Mouse (Mus musculus): Measurements from ENCODE around the gene Ccdc153. TPM values are rescaled to one million over a fixed set of nuclear protein-coding genes. Genes with fewer than 3 reads are reported as not detected.

Ccdc153 gene
- polyA plus RNA-seq, 1 experiment from 2014 or later: 7.3 TPM

DNA sequence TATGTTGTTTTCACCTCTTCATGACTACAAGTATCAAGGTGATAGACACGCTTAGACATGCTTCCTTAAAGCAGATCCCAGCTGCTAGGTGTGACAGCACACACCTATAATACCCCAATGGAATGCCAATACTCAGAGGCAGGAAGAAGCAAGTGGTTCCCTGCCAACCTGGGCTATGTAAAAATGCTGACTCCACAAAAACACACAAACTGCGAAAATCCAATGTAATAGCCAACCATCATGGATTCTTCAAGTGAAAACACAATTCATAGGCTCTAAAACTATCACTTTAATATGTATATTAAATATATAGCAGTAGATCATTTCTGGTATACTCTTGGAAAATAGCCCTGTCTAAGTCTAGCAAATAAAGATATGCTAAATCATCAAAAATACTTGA, 32.6 kb upstream of the Ccdc153 start:
- Histone ChIP-seq H3K4me2 (ENCODE audit: low read depth, low read length) (no peak overlapping the region), H3K27me3 (ENCODE audit: control insufficient read depth, insufficient read depth, low read depth, low read length) (no peaks in the 10 kb centered on the region), H3K4me3 (ENCODE audit: low read length) (no peak overlapping the region), H3K9me3 (ENCODE audit: control insufficient read depth, low read length) (no peaks in the 10 kb centered on the region), H3K9ac (ENCODE audit: low read length) (no peak overlapping the region), H3K27ac (ENCODE audit: low read length) (no peak overlapping the region), H3K36me3 (ENCODE audit: control insufficient read depth, insufficient read depth, low read length) (peaks cover 3% of the 10 kb centered on the region; the same call in 1 of the 2 replicates), H3K4me1 (replicated peaks; ENCODE audit: control insufficient read depth, insufficient read depth, low read length) (no peaks in the 10 kb centered on the region)
- ATAC-seq (ENCODE audit: low read depth): no peak
- WGBS: 93% methylated on average over 2 of the region's 2 CpGs

DNA sequence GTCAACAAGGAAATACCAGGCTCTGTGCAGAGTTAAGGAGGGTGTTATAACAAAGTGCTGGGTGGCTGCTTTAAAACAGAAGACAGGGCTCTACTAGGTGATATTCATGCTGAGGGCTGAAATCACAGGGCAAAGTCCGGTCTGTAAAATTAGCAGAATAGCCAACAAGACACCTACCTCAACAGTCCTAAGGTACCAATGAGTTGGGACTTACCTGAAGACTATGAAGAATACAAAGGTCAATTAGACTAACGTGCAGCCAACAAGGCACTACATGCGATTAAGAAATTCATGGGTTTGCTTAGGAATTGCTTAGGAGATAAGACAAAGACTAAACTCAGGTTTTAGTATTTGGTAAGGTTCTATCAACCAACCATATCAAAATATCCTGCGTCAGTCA, 31.1 kb upstream of the Ccdc153 start:
- H3K27me3 ChIP-seq (ENCODE audit: control insufficient read depth, insufficient read depth, low read depth, low read length): no peaks in the 10 kb centered on the region
- no peak overlapping the region for H3K4me2 ChIP-seq (ENCODE audit: low read depth, low read length)
- no peaks in the 10 kb centered on the region for H3K9me3 ChIP-seq (ENCODE audit: control insufficient read depth, low read length)
- no peak for ATAC-seq (ENCODE audit: low read depth)
- H3K27ac ChIP-seq (ENCODE audit: low read length): no peak overlapping the region
- H3K9ac ChIP-seq (ENCODE audit: low read length): no peak overlapping the region
- 95% methylated on average over 4 of the region's 4 CpGs for WGBS
- H3K36me3 ChIP-seq (ENCODE audit: control insufficient read depth, insufficient read depth, low read length): peaks cover 3% of the 10 kb centered on the region; the same call in 1 of the 2 replicates
- H3K4me1 ChIP-seq (replicated peaks; ENCODE audit: control insufficient read depth, insufficient read depth, low read length): no peaks in the 10 kb centered on the region
- H3K4me3 ChIP-seq (ENCODE audit: low read length): no peak overlapping the region

DNA sequence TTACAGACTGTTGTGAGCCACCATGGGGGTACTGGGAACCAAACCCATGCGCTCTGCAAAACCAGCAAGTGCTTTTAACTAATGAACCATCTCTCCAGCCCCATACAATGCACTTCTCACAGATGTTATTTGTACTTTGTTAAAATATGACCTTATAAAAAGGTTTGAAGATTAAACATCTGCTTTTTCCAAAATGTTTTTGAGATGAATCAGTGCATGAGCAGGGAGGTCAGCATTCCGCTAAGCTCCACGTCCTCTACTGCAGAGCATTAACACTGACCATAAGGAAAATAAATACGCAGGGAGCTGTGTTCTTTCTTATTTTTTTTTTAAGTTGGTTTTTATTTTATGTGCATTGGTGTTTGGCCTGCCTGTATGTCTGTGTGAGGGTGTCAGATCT, 28.1 kb upstream of the Ccdc153 start:
- ATAC-seq (ENCODE audit: low read depth): no peak
- H3K9me3 ChIP-seq (ENCODE audit: control insufficient read depth, low read length): no peaks in the 10 kb centered on the region
- peaks cover 3% of the 10 kb centered on the region; the same call in 1 of the 2 replicates for H3K36me3 ChIP-seq (ENCODE audit: control insufficient read depth, insufficient read depth, low read length)
- H3K4me2 ChIP-seq (ENCODE audit: low read depth, low read length): no peak overlapping the region
- H3K9ac ChIP-seq (ENCODE audit: low read length): no peak overlapping the region
- 92% methylated on average over 4 of the region's 4 CpGs for WGBS
- no peak overlapping the region for H3K27ac ChIP-seq (ENCODE audit: low read length)
- no peaks in the 10 kb centered on the region for H3K4me1 ChIP-seq (replicated peaks; ENCODE audit: control insufficient read depth, insufficient read depth, low read length)
- no peaks in the 10 kb centered on the region for H3K27me3 ChIP-seq (ENCODE audit: control insufficient read depth, insufficient read depth, low read depth, low read length)
- no peak overlapping the region for H3K4me3 ChIP-seq (ENCODE audit: low read length)

DNA sequence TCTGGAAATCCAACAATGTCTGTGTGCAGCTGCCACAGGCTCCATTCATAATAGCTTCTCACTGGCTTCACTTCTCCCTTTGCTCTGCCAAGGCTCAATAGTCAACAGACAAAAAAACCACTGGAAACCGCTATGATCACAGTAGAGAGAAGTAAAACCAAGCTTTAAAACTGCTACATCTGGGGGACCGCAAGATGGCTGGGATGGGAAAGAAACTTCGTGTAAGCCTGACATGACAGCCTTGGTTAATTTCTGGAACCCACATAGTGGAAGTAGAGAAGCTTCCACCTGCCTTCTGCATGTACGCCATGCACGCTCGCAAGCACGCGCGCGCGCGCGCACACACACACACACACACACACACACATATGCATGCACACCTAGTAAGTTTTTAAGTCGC, 26.9 kb upstream of the Ccdc153 start:
- no peaks in the 10 kb centered on the region for H3K27me3 ChIP-seq (ENCODE audit: control insufficient read depth, insufficient read depth, low read depth, low read length)
- ATAC-seq (ENCODE audit: low read depth): no peak
- H3K9me3 ChIP-seq (ENCODE audit: control insufficient read depth, low read length): no peaks in the 10 kb centered on the region
- peaks cover 3% of the 10 kb centered on the region; the same call in 1 of the 2 replicates for H3K36me3 ChIP-seq (ENCODE audit: control insufficient read depth, insufficient read depth, low read length)
- H3K27ac ChIP-seq (ENCODE audit: low read length): no peak overlapping the region
- H3K4me3 ChIP-seq (ENCODE audit: low read length): no peak overlapping the region
- WGBS: 93% methylated on average over 14 of the region's 14 CpGs
- no peak overlapping the region for H3K4me2 ChIP-seq (ENCODE audit: low read depth, low read length)
- no peak overlapping the region for H3K9ac ChIP-seq (ENCODE audit: low read length)
- H3K4me1 ChIP-seq (replicated peaks; ENCODE audit: control insufficient read depth, insufficient read depth, low read length): no peaks in the 10 kb centered on the region

DNA sequence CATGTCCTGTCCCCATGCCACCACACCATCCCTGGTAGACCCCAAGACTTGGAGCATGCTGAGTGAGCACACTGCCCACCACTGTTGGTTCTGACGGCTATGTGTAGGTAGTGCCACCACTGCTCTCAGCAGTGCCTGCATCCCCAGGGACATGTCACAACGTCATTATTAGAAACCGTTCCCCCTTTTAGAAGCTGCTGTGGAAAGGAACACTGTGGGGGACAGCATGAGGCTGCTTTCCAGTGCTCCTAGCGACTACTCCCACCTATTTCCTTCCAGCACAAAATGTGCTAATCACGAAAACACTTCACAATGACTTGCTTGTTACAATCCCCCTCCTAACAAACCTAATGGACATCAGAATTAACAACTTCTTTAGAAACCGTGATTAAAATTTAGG, 14.5 kb upstream of the Ccdc153 start:
- Histone ChIP-seq H3K36me3 (ENCODE audit: control insufficient read depth, insufficient read depth, low read length) (0 out of 2 replicates have a peak, but pooled peaks cover 4% of the 10 kb centered on the region), H3K4me2 (ENCODE audit: low read depth, low read length) (no peak overlapping the region), H3K9me3 (ENCODE audit: control insufficient read depth, low read length) (no peaks in the 10 kb centered on the region), H3K27me3 (ENCODE audit: control insufficient read depth, insufficient read depth, low read depth, low read length) (no peaks in the 10 kb centered on the region), H3K4me1 (replicated peaks; ENCODE audit: control insufficient read depth, insufficient read depth, low read length) (peaks cover 3% of the 10 kb centered on the region), H3K4me3 (ENCODE audit: low read length) (no peak overlapping the region), H3K27ac (ENCODE audit: low read length) (no peak overlapping the region), H3K9ac (ENCODE audit: low read length) (no peak overlapping the region)
- 71% methylated on average over 6 of the region's 6 CpGs for WGBS
- no peak for ATAC-seq (ENCODE audit: low read depth)

DNA sequence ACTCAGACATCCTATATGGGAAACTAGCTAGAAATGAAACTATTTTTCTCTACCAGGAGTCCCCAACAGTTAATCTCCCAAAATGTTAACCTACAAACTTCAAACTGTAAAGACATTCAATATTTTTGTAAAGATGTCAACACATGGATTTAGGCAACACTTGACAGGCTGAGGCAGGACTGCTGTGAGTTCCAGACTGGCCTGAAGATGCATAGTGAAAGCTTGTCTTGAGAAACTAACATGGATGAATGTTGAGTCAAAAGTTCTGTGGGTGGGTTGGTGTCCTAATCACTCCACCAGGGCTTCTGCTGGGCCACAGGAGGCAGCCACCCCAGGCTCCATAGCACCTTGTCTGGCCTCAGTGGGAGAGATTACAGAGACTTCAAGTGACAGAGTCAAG, 8.9 kb upstream of the Ccdc153 start:
- Histone ChIP-seq H3K4me2 (ENCODE audit: low read depth, low read length) (peak overlapping the region; percentile 79; the same call in 1 of the 2 replicates), H3K9me3 (ENCODE audit: control insufficient read depth, low read length) (no peaks in the 10 kb centered on the region), H3K9ac (ENCODE audit: low read length) (no peak overlapping the region), H3K27me3 (ENCODE audit: control insufficient read depth, insufficient read depth, low read depth, low read length) (no peaks in the 10 kb centered on the region), H3K27ac (ENCODE audit: low read length) (no peak overlapping the region), H3K36me3 (ENCODE audit: control insufficient read depth, insufficient read depth, low read length) (0 out of 2 replicates have a peak, but pooled peaks cover 4% of the 10 kb centered on the region), H3K4me1 (replicated peaks; ENCODE audit: control insufficient read depth, insufficient read depth, low read length) (peaks cover 12% of the 10 kb centered on the region), H3K4me3 (ENCODE audit: low read length) (no peak overlapping the region)
- ATAC-seq (ENCODE audit: low read depth): no peak

DNA sequence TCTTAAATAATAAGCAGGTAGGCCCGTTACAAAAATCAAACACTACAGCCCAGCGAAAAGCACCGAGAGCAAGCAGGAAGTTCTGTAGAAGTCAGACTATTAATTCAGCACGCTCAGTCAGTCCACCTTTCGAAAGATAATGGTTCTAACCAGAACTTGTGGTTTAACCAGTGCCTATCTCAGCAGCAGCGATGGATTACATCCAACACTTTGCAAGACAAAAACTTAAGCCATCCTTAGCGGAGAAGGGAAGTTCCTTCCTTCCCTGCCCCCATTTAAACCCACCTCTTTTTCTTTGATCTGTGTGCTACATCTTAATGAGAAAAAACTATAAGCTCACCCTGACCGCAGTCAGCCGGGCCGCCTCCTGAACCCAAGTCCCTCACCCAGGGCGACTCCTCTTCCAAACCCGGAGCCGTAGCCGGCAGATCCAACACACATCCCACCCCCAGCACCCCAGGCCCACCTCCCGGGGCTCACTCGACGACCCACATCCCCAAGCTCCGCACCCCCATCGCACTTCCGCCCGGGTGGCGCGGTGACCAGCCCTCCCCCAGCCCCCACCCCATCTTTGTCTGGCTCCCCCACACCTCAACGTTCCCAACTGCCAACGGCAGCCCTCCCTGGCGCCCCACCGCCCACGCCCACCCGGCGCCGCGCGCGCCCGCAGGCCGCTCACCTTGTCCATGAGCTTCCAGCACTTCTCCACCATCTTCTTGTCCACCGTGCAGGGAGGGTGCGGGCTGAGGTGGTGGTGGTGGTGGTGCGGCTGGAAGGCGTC, 7.3 kb upstream of the Ccdc153 start:
- ATAC-seq (ENCODE audit: low read depth): peak; percentile 66
- H3K9ac ChIP-seq (ENCODE audit: low read length): peak overlapping the region; percentile 93
- H3K9me3 ChIP-seq (ENCODE audit: control insufficient read depth, low read length): no peaks in the 10 kb centered on the region
- WGBS: under 1% methylated on average over 40 of the region's 40 CpGs
- H3K36me3 ChIP-seq (ENCODE audit: control insufficient read depth, insufficient read depth, low read length): 0 out of 2 replicates have a peak, but pooled peaks cover under 1% of the 10 kb centered on the region
- no peaks in the 10 kb centered on the region for H3K27me3 ChIP-seq (ENCODE audit: control insufficient read depth, insufficient read depth, low read depth, low read length)
- peak overlapping the region; percentile 79 for H3K4me2 ChIP-seq (ENCODE audit: low read depth, low read length)
- peak overlapping the region; percentile 92 for H3K4me3 ChIP-seq (ENCODE audit: low read length)
- peak overlapping the region; percentile 92 for H3K27ac ChIP-seq (ENCODE audit: low read length)
- peaks cover 12% of the 10 kb centered on the region for H3K4me1 ChIP-seq (replicated peaks; ENCODE audit: control insufficient read depth, insufficient read depth, low read length)

DNA sequence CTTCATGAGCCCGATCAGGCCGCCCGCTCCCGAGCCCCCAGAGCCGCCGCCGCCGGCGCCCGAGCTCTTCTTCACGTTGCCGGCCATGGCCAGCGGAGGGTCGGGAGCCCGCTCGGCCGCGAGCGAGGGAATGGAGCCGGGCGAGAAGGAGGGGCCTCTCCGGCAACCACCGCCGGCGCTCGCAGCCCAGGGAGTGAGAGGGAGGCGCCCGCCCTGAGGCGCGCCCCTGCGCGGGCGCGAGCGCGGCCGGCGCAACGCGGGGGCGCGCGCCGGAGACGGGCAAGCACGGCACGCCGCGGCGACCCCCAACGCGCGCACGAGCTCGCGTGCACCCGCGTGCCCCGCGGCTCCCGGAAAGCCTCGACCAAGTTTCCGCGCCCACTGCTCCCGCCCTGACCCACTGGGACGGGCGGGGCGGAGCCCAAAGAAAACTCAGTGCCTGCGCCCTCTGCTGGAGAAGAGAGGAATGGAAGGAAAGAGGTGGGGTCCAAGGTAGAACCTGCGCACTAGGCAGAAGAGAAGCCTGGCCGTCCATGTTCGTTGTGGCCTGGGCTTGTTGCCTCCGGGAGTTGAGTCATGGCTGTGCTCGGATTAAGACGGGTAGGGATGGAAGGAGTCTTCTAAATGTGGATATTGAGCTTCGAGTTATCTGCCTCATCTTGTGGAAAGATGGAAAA, 6.5 kb upstream of the Ccdc153 start, which contains the start of gene Cbl:
Gene Cbl, minus strand, starts transcription at position 248 of the 677 bp plus-strand sequence.
- Histone ChIP-seq H3K4me2 (ENCODE audit: low read depth, low read length) (peak within 1 kb of the TSS; percentile 82), H3K4me1 (replicated peaks; ENCODE audit: control insufficient read depth, insufficient read depth, low read length) (peaks cover 12% of the 10 kb centered on the region), H3K36me3 (ENCODE audit: control insufficient read depth, insufficient read depth, low read length) (no peaks in the 10 kb centered on the region), H3K9me3 (ENCODE audit: control insufficient read depth, low read length) (no peaks in the 10 kb centered on the region), H3K27ac (ENCODE audit: low read length) (peak within 1 kb of the TSS; percentile 92), H3K9ac (ENCODE audit: low read length) (peak within 1 kb of the TSS; percentile 93), H3K27me3 (ENCODE audit: control insufficient read depth, insufficient read depth, low read depth, low read length) (no peaks in the 10 kb centered on the region), H3K4me3 (ENCODE audit: low read length) (peak within 1 kb of the TSS; percentile 92)
- under 1% methylated on average over 61 of the region's 76 CpGs for WGBS
- ATAC-seq (ENCODE audit: low read depth): peak; percentile 93

Measured in lung, embryonic 16.5 days (tissue).